ENCODE assay signal across 8 mouse cellular contexts in genomic region chr8:81806797-81807196, GRCm38 (mm10).
DNase-seq lines count a peak whose midpoint lies in the region; ATAC-seq and TF ChIP-seq lines count a peak whose summit lies in the region.

No protein-coding gene starts in this region.

- H3K36me3 ChIP-seq in embryonic facial prominence, embryonic 11.5 days (replicated peaks; ENCODE audit: control insufficient read depth, insufficient read depth, low read depth, low read length) = no peaks in the 10 kb centered on the region
- no peaks in the 10 kb centered on the region for H3K36me3 ChIP-seq in kidney, adult 2 months (ENCODE audit: control insufficient read depth, insufficient read depth, low read length)
- H3K36me3 ChIP-seq in limb, embryonic 13.5 days = no peaks in the 10 kb centered on the region
- H3K36me3 ChIP-seq in midbrain, embryonic 15.5 days (replicated peaks) = no peaks in the 10 kb centered on the region
- H3K36me3 ChIP-seq in spleen, adult 2 months (ENCODE audit: control insufficient read depth, insufficient read depth, low read length) = no peaks in the 10 kb centered on the region; the same call in 1 of the 2 replicates

- H3K27me3 ChIP-seq in embryonic facial prominence, embryonic 11.5 days (ENCODE audit: control insufficient read depth, insufficient read depth, low read length) = no peaks in the 10 kb centered on the region
- no peaks in the 10 kb centered on the region for H3K27me3 ChIP-seq in kidney, adult 2 months (replicated peaks; ENCODE audit: control insufficient read depth, insufficient read depth, low read length)
- no peaks in the 10 kb centered on the region for H3K27me3 ChIP-seq in limb, embryonic 13.5 days
- no peaks in the 10 kb centered on the region for H3K27me3 ChIP-seq in midbrain, embryonic 15.5 days (replicated peaks)
- H3K27me3 ChIP-seq in spleen, adult 2 months (ENCODE audit: control insufficient read depth, insufficient read depth, low read length) = no peaks in the 10 kb centered on the region

- no peak overlapping the region for H3K27ac ChIP-seq in embryonic facial prominence, embryonic 11.5 days (replicated peaks; ENCODE audit: low read depth, low read length)
- H3K27ac ChIP-seq in kidney, adult 2 months (ENCODE audit: insufficient read depth, low read depth, low read length) = no peak overlapping the region
- no peak overlapping the region for H3K27ac ChIP-seq in limb, embryonic 13.5 days
- H3K27ac ChIP-seq in midbrain, embryonic 15.5 days = no peak overlapping the region
- no peak overlapping the region for H3K27ac ChIP-seq in spleen, adult 2 months (ENCODE audit: insufficient read depth, low read length)

- ATAC-seq in embryonic facial prominence, embryonic 11.5 days (replicated peaks; ENCODE audit: insufficient number of reproducible peaks, low FRiP score, low TSS enrichment, low read depth) = peak; percentile 70; the same call in 1 of the 2 replicates
- peak; percentile 77; the same call in 1 of the 2 replicates for ATAC-seq in limb, embryonic 13.5 days (ENCODE audit: low FRiP score, low read depth)
- ATAC-seq in midbrain, embryonic 15.5 days (replicated peaks) = peak; percentile 74

- TF ChIP-seq POLR2A in kidney, adult 2 months (IDR thresholded peaks at IDR 0.05; ENCODE audit: low read depth, low read length) = no peak
- TF ChIP-seq POLR2A in spleen, adult 2 months (IDR thresholded peaks at IDR 0.05; ENCODE audit: low read depth, low read length) = no peak

- peak; percentile 72 for DNase-seq in A20 (ENCODE audit: low read depth, low spot score)
- peak; percentile 42 for DNase-seq in adrenal gland, postnatal 25 days
- peak; percentile 84 for DNase-seq in embryonic facial prominence, embryonic 11.5 days (ENCODE audit: low spot score)
- peak; percentile 60 for DNase-seq in heart, adult 8-10 months (ENCODE audit: low spot score)
- DNase-seq in kidney, adult 2 months = peak; percentile 76
- peak; percentile 48 to 61 for DNase-seq in spleen, adult 2 months (ENCODE audit: low read depth in 1 of 2, low spot score in 2 of 2)

- H3K4me3 ChIP-seq in embryonic facial prominence, embryonic 11.5 days (ENCODE audit: low read depth, low read length) = no peak overlapping the region
- no peak overlapping the region for H3K4me3 ChIP-seq in kidney, adult 2 months (ENCODE audit: insufficient read depth, low read depth, low read length)
- no peak overlapping the region for H3K4me3 ChIP-seq in limb, embryonic 13.5 days
- no peak overlapping the region for H3K4me3 ChIP-seq in midbrain, embryonic 15.5 days
- H3K4me3 ChIP-seq in spleen, adult 2 months (ENCODE audit: extremely low read depth, insufficient read depth, insufficient read length) = no peak overlapping the region

- H3K4me2 ChIP-seq in embryonic facial prominence, embryonic 11.5 days (ENCODE audit: low read depth, low read length) = no peak overlapping the region
- H3K4me2 ChIP-seq in limb, embryonic 13.5 days (replicated peaks) = no peak overlapping the region
- H3K4me2 ChIP-seq in midbrain, embryonic 15.5 days = no peak overlapping the region

- H3K9ac ChIP-seq in embryonic facial prominence, embryonic 11.5 days (replicated peaks; ENCODE audit: low read length) = no peak overlapping the region
- H3K9ac ChIP-seq in limb, embryonic 13.5 days = no peak overlapping the region
- no peak overlapping the region for H3K9ac ChIP-seq in midbrain, embryonic 15.5 days

- H3K9me3 ChIP-seq in embryonic facial prominence, embryonic 11.5 days (replicated peaks; ENCODE audit: control insufficient read depth, low read length) = no peaks in the 10 kb centered on the region
- no peaks in the 10 kb centered on the region for H3K9me3 ChIP-seq in limb, embryonic 13.5 days
- no peaks in the 10 kb centered on the region for H3K9me3 ChIP-seq in midbrain, embryonic 15.5 days

- H3K4me1 ChIP-seq in embryonic facial prominence, embryonic 11.5 days (ENCODE audit: control insufficient read depth, insufficient read depth, low read length) = no peaks in the 10 kb centered on the region
- 0 out of 2 replicates have a peak, but pooled peaks cover 2% of the 10 kb centered on the region for H3K4me1 ChIP-seq in kidney, adult 2 months (ENCODE audit: control insufficient read depth, insufficient read depth, low read length)
- H3K4me1 ChIP-seq in limb, embryonic 13.5 days = peaks cover 2% of the 10 kb centered on the region; the same call in 1 of the 2 replicates
- no peaks in the 10 kb centered on the region for H3K4me1 ChIP-seq in midbrain, embryonic 15.5 days
- no peaks in the 10 kb centered on the region; the same call in 1 of the 2 replicates for H3K4me1 ChIP-seq in spleen, adult 2 months (ENCODE audit: control insufficient read depth, insufficient read depth, insufficient read length)

- peak; percentile 83 for TF ChIP-seq CTCF in kidney, adult 2 months (conservative IDR thresholded peaks at IDR 0.05; ENCODE audit: insufficient read depth, insufficient read length, low read depth, low read length)
- peak; percentile 65; the same call in 1 of the 2 replicates for TF ChIP-seq CTCF in spleen, adult 2 months (IDR thresholded peaks at IDR 0.05; ENCODE audit: extremely low read depth, insufficient read depth, insufficient read length, insufficient replicate concordance)
